Mouse (Mus musculus): ENCODE results near the gene Fhod1.
"Not testable (repeated sequence)": the region's sequence is repeated elsewhere in the genome, so short reads cannot be mapped to it uniquely, and the experiment has no call there.

Gene Fhod1

DNA sequence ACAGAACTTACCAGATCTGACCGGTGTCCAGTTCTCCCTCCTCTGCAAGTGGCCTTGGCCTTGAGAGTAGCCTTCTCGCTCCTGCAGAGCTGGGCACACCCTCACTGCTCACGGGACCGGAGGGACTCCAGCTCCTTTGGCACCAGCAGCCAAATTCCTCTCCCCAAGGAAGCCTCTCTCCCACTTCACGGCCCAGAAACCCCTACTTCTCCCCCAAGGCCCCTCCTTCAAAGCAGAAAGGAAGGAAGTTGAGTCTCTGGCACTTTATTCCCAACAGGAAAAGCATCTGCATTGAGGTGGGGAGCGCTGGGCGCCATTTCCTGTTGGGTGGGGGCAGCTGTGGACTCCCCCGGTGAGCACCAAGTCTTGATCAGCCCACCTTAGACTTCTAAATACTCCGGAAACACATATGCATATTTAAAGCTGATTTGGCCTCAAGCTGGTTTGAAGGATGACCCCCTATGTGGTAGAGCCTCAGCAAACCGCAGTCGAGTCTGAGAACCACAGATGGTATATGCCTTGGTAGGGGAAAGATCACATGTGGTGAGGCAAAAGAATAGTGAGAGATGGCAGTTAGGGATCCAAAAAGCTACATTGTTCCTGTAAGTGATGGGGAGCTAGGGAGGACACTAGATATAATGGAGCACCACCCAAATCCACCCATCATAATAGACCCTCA lies 51.7 kb downstream of the Fhod1 start, which contains the start of gene Exoc3l:
Exoc3l (minus strand) TSS at position 207 of the 679 bp plus-strand sequence.
- DNase-seq (ENCODE audit: low spot score in 2 of 2), result no peak

GRCm38 (mm10) chr8:105295256-105295655 lies 52.5 kb downstream of the Fhod1 start:
- no peak for DNase-seq (ENCODE audit: low spot score in 2 of 2)

DNA sequence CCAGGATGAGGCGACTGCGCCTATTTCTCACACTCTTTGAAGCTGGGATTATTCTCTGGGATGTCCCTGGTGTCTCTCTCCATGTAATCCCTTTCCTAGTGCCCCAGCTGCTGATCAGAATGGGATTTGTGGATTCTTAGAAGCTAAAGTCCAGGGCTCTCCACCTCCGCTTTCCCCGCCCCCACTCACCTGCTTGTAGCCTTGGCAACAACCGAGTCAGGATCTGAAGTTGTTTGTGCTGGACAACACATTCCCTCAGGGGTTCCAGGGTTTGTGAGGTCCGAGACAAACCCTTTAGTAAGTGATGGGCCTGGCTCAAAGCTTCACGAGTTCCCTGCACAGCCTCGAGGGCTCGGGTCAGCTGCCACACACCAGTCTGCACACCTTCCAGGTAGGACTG lies 53.0 kb downstream of the Fhod1 start:
- DNase-seq (ENCODE audit: low spot score in 2 of 2), result no peak

- DNase-seq (ENCODE audit: low spot score in 2 of 2), result no peak
Observed at GRCm38 (mm10) chr8:105293405-105293804, 54.3 kb downstream of the Fhod1 start.

DNA sequence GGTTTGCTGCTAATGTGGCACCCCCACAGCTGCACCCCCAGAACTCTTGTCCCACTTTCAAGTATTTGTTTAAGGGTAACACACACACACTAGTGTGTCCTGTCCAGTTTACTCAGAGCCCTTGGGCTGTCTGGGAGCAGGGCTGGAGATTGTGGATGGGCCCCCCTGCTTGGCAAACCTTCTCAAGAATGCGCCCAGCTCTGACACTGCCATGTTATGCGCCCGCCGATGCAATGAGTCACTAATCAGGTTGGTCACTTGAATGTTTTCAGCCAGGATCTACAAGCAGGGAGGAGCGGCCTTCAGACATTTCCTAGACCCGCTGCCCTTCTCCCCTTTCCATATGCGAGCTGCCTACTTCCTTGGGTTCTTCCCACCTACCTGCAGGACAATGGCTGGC lies 55.3 kb downstream of the Fhod1 start:
- DNase-seq (ENCODE audit: low spot score in 2 of 2), result no peak

GRCm38 (mm10) chr8:105291802-105292201 lies 56.0 kb downstream of the Fhod1 start:
- DNase-seq (ENCODE audit: low spot score in 2 of 2), result not testable (repeated sequence)

- not testable (repeated sequence) for DNase-seq (ENCODE audit: low spot score in 2 of 2)
Observed at GRCm38 (mm10) chr8:105291364-105291763, 56.4 kb downstream of the Fhod1 start.

DNA sequence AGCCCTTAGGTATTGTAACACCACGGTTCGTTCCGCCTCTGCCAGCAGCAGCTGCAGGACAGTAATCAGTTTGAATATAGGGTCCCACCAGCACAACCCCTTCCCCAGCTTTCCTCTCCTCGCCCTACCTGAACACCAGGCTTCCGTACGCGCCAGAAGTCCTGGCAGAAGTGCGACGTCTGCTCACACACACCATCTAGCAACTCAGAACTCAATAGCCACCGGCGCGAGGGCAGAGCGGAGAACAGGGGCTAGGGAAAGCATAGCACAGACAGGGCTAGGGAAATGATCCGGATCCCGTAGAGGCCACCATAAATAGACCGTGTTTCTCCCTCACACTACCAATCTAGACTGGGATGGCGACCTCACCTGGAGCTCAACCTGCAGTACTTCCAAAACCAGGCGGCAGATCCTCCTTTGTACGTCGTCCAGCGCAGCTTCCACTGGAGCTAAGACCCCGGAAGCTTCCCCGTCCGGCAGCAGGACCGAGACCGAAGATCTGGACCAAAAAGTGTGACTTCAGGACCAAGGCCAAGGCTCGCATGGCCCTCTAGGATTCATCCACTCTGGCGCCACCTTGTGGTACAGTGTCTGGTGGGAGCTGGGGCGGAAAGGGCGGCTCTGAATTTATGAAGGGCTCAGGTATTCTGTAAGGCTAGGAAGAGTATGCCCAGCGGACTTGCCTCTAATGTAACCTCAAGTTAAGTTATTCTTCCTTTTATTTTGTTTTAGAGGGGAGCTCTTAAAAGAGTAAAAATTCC lies 57.0 kb downstream of the Fhod1 start:
- peak; percentile 76 to 80 for DNase-seq (ENCODE audit: low spot score in 2 of 2)

DNA sequence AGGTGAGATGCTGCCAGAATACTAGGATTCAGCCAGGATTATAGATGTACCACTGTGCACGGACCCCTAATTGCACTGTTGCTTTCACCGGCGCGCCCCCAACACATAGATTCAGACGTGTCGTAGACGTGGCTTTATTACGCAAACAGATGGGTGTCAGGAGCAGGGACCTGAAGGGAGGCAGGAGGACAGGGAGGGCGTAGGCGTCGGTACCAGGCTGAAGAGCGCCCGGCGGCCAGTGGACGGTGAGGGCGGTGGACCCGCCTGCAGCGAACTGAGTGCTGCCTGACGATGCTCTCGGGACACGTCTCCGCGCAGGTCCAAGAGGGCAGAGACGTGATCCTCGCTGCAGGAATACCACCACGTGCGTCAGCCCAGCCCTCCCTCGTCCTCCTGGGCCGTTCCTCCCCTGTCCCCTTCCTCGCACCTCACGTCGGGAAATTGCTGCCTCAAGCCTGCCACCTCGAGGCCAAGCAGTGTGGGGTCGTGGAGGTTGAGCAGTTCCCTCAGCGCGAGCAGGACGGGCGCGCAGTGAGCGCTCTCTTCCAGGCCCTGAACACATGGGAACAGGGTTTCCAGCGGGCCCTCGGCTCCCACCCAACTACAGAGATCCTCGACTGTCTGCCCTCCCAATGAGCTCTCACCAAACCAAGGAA lies 57.8 kb downstream of the Fhod1 start, which contains the start of gene 4931428F04Rik:
4931428F04Rik (minus strand) TSS at position 60 of the 656 bp plus-strand sequence.
- DNase-seq (ENCODE audit: low spot score in 2 of 2), result peak in 1 of 2 experiments; percentile 38

DNA sequence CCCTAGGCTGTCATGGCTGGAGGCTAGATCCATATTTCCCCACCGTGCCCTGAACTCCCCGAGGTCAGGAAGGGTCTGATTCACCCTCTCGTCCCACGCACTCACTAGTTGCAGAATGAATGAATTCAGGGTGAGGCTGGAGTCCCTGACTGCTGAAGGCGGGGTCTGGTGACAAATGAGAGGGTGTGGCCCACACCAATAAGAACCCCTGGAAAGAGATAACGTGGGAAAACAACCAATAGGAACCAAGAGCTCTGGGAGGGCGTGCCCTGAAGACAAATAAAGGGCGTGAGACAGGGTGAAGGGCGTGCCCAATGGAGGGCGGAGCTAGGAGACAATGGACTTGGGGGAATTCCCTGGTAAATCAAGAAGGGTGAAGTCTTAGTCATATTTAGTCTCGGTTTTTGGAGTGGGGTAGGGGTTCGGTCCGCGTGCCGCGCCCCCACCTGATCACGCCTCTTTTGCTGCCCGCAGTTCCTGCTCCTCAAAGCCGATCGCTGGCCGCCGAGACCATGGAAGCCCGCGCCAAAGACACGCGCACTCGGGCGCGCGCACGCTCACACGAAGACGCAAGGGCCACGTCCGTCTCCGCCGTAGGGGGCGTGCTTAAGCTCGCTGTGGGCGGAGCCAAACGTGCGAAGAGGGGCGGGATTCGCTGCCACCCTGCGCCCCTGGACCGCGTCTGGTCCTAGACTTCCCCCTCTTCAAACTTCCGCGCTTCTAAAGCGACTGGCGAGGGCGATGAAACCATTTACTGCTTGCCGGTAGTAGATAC lies 58.6 kb downstream of the Fhod1 start:
- peak; percentile 95 to 97 for DNase-seq (ENCODE audit: low spot score in 2 of 2)

DNA sequence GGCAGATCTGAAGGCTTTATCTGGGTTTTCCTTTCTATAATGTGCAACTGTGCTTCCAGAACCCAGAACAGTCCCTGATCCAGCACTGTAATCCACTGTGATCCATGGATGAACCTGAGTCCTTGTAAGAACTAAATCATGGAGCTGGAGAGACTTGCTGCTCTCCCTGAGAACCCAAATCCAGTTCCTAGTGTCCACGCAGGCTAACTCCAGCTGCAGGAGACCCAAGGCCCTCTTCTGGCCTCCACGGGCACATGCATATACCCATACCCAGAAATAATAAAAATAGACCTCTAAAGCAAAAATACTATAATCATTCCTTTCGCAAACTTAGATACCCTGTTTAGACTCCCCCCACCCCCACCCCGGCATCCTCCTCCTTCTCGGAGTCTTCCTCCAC lies 59.5 kb downstream of the Fhod1 start:
- no peak for DNase-seq (ENCODE audit: low spot score in 2 of 2)

DNA sequence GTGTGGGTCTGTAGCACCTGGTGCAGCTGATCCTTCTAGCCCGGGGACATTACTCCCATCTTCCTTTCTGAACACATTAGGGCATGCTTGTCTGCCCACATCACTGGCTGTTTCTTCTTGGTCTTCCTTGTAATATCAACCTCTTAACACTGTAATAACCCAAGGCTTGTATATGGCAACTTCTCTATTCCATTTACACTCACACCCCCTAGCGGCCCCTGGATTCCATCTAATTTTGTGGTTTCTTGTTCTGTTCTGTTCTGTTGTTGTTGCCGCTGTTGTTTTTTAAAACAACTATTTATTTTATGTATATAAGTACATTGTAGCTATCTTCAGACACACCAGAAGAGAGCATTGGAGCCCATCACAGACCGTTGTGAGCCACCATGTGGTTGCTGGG lies 60.8 kb downstream of the Fhod1 start:
- no peak for DNase-seq (ENCODE audit: low spot score in 2 of 2)

DNA sequence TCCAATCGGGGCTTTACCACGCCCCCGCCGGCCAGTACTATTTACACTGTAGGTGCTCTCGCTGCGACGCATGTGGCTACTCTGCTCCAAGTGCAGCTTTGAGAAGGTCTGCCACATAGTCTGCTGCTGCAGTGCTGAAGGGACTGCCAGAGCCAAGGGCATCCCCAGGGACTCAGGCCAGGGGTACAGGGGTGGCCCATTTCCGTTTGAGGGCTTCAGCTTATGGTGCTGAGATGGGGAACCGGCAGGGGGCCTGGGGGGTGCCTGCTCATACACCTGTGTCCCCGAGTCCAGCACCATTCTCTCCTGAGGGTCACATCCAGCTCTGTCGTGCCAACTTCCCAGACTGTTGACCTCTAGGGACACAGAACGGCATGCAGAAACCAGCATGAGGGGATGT lies 62.2 kb downstream of the Fhod1 start:
- no peak for DNase-seq (ENCODE audit: low spot score in 2 of 2)

GRCm38 (mm10) chr8:105283074-105283473 lies 64.7 kb downstream of the Fhod1 start:
- DNase-seq (ENCODE audit: low spot score in 2 of 2), result no peak

GRCm38 (mm10) chr8:105282239-105282638 lies 65.5 kb downstream of the Fhod1 start:
- DNase-seq (ENCODE audit: low spot score in 2 of 2), result no peak

DNA sequence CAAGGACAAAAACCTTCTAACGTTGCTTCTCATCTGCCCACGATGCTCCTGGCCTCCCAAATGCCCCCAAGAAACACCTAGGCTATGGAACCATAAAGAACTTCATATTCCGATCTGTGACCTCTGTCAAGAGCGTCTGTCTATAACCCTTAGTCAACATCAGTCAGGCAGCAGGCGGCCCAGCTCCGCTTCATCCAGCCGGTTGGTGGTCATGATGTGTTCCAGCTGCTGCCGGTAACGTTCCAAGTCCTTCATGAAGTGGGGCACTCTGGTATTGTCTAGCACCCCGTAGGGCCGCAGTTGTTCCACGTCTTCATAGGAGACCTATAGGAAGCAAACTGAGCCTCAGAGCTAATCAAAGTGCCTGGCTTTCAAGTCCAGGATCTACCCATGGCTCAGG lies 65.9 kb downstream of the Fhod1 start:
- no peak for DNase-seq (ENCODE audit: low spot score in 2 of 2)

DNA sequence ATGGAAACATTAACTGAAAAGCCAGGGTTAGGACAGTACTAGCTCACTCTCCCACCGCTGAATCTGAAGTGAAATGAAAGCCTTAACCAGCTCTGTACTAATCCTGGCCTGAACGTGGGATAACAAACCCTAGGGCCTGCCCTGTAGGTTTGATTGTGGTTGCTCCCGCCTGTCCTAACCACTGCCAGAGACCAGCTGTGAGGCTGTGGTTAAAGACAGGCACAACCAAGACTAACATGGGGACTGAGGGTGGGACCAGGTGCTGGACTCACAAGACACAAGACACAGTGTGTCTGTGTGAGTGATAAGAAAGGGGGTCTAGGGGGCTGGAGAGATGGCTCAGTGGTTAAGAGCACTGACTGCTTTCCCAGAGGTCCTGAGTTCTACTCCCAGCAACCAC lies 67.2 kb downstream of the Fhod1 start:
- DNase-seq (ENCODE audit: low spot score in 2 of 2), result no peak

Data from frontal cortex, postnatal 36 days (tissue).